Mouse (Mus musculus) cerebellum, adult 2 months (tissue): ENCODE data around the gene Plcb1.

Source experiments
- CTCF ChIP-seq: fragments of 200-500 bp; IDR thresholded peaks from 2 replicates; pipeline ENCODE4 v1.5.1; 2011; ENCODE audit warnings: low read depth, mild to moderate bottlenecking, control low read depth, low read length, moderate library complexity, borderline replicate concordance; ENCODE audit not compliant: insufficient read depth
- POLR2A ChIP-seq: fragments of 200-500 bp; IDR thresholded peaks from 2 replicates; pipeline ENCODE4 v1.6.1; 2011; ENCODE audit warnings: low read length, control low read depth, borderline replicate concordance; ENCODE audit not compliant: insufficient read depth

DNA sequence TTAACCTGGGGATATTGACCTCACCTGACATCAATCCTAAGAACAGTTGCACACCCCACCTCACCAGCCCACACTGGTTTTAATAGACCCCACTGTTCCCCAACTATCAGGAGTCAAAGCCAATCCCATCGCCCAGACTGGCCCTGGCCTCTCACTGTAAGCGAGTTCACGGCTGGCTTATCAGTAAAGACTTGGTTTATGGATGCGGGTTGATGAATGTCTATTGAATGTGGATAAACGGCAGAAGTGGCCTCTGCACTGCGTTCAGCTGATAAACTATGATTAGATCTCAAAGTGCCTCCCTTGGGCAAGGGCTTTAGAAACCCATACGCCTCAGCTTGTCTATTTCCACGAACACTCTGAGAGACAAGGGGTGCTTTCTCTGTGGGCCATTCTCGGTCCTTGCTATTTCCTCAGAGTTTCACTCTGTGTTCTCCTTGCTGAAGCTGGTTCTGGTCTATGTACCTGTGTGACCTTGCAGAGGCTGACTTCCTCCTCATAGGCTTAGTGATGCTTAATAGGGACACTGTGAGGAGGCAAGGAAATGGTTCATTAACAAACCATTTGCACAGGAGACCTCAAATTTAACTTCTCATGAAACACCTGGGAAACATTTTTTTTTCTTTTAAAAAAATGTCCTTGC, 203.9 kb downstream of the Plcb1 start:
- TF ChIP-seq CTCF: no peak
- TF ChIP-seq POLR2A: no peak
